Mouse (Mus musculus): ENCODE data around the gene Gm10271.

Gm10271 gene

GRCm38 (mm10) chr10:116993971-116994370 is 21.6 kb upstream of the Gm10271 start:
- TF ChIP-seq GATA4 (IDR thresholded peaks at IDR 0.05; ENCODE audit: insufficient replicate concordance, low read length), result no peak

- no peak for TF ChIP-seq GATA4 (IDR thresholded peaks at IDR 0.05; ENCODE audit: insufficient replicate concordance, low read length)
These were observed 14.1 kb upstream of the Gm10271 start, which contains the start of gene Best3 for GRCm38 (mm10) chr10:116986264-116987082. TSS of gene Best3 (plus strand) at chr10:116986314.

DNA sequence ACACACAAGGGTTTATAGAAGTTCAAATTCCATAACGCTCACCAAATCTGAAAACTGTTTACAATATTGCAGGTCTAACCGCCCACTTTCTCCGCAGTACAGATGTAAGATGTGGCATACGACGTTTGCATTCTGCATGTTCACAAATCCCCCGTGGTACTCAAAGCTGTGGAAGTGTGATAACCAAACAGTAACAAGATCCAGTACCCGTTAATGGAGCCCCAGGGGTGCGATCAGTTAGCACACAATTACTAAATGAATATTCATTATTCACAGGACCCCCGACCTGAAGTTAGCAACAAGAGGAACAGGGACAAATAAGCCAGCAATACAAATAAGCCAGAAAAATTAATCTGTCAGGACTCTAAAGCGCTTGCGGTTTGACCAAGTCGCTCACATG is 12.4 kb upstream of the Gm10271 start:
- TF ChIP-seq GATA4 (IDR thresholded peaks at IDR 0.05; ENCODE audit: insufficient replicate concordance, low read length), result no peak

DNA sequence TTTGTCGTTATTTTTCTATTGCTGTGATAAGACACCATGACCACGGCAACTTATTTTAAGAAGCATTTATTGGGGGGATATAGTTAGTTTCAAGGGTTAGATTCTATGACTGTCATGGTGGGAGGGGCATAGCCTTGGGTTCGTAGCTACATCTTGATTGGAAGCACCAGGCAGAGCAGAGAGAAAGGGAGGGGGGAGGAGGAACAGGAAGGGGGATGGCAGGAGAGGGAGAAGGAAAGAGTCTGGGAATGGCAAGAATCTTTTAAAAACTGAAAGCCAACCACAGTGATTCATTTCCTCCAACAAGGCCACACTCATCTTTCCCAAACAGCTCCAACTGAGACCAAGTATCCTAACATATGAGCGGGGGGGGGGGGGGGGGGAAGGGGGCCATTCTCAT is 10.1 kb upstream of the Gm10271 start:
- no peak for TF ChIP-seq GATA4 (IDR thresholded peaks at IDR 0.05; ENCODE audit: insufficient replicate concordance, low read length)

- no peak for TF ChIP-seq GATA4 (IDR thresholded peaks at IDR 0.05; ENCODE audit: insufficient replicate concordance, low read length)
These were observed 8.5 kb upstream of the Gm10271 start for GRCm38 (mm10) chr10:116980888-116981287.

- TF ChIP-seq GATA4 (IDR thresholded peaks at IDR 0.05; ENCODE audit: insufficient replicate concordance, low read length), result no peak
These were observed 7.9 kb upstream of the Gm10271 start for GRCm38 (mm10) chr10:116980273-116980672.

DNA sequence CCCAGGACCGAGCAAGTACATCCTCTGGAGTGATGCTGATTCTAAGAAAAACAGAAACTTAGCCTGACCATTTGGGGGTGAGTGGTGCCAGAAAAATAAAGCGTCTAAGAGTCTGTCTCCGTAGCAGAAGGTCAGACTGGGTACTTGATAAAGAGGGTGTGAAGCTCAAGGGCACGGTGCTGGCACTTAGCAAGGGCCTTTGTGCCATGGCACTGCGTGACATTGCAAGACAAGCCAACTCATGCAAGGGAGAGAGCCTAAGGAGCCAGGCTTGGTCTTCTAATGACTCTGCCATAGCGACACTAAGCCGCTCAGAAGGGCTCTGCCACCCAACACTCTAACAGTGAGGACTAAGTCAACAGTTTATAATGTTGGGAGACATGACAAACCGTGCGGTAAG is 6.4 kb upstream of the Gm10271 start:
- TF ChIP-seq GATA4 (IDR thresholded peaks at IDR 0.05; ENCODE audit: insufficient replicate concordance, low read length), result no peak

GRCm38 (mm10) chr10:116977858-116978257 is 5.4 kb upstream of the Gm10271 start:
- TF ChIP-seq GATA4 (IDR thresholded peaks at IDR 0.05; ENCODE audit: insufficient replicate concordance, low read length), result no peak

- no peak for TF ChIP-seq GATA4 (IDR thresholded peaks at IDR 0.05; ENCODE audit: insufficient replicate concordance, low read length)
These were observed 5.0 kb upstream of the Gm10271 start for GRCm38 (mm10) chr10:116977455-116977854.

DNA sequence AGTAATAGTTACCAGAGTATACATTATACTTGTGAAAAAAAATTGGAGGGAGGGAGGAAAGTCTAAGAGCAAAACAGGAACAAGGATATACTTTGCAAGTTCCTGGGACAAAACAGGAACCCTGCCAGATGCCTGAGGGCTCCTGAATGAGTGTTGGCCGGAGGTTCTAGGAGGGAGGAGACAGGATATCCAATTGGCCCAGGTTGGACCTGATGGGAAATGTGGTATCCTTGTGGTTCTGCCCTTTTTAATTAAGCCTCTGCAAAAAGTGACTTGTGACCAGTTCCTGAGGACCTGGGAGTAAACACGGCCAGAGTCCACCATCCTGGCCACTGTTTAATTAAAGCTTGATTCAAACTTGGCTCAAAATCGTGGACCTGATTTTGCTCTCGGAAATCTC is 3.7 kb downstream of the Gm10271 start:
- no peak for TF ChIP-seq GATA4 (IDR thresholded peaks at IDR 0.05; ENCODE audit: insufficient replicate concordance, low read length)

DNA sequence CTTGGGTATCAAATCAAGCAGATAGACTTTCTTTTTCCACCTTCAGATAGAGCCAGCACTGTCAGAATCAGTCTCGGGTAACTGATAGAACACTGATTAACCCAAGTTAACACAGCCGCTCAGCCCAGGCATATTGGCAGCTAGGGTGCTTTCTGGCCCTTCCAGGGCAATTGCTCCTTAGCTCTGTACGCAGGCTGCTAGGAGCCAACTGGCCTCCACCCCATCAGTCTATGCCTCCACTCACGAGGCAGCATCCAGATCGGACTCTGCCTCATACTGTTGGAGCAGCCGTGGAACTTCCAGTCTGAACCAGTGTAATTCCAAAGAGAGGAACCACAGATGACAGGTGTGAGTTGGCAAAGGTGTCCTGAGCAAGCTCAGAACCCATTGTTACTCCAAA is 6.3 kb downstream of the Gm10271 start:
- TF ChIP-seq GATA4 (IDR thresholded peaks at IDR 0.05; ENCODE audit: insufficient replicate concordance, low read length), result no peak

GRCm38 (mm10) chr10:116965297-116965696 is 7.1 kb downstream of the Gm10271 start:
- TF ChIP-seq GATA4 (IDR thresholded peaks at IDR 0.05; ENCODE audit: insufficient replicate concordance, low read length), result no peak

DNA sequence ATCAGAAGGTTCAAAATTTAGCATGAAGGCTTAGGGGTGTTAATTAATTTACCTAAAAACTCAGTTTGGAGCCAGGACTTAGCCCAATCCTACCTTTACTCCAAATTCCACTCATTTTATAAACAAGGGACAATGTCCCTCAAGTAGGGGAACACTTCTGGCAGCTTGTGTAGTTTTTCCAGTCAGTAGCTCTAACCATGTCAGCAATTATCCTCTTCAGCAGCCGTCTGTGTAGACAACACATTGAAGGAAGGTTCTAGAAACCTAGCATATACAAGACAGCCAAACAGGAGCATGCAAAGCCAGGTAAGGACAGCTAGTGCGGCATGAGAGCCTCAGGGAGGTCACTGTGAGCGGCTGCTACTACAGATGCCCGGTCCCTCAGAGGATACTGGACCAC is 7.8 kb downstream of the Gm10271 start:
- no peak for TF ChIP-seq GATA4 (IDR thresholded peaks at IDR 0.05; ENCODE audit: insufficient replicate concordance, low read length)

- TF ChIP-seq GATA4 (IDR thresholded peaks at IDR 0.05; ENCODE audit: insufficient replicate concordance, low read length), result no peak
These were observed 8.3 kb downstream of the Gm10271 start for GRCm38 (mm10) chr10:116964084-116964483.

GRCm38 (mm10) chr10:116962803-116963202 is 9.6 kb downstream of the Gm10271 start:
- no peak for TF ChIP-seq GATA4 (IDR thresholded peaks at IDR 0.05; ENCODE audit: insufficient replicate concordance, low read length)

GRCm38 (mm10) chr10:116962152-116962551 is 10.3 kb downstream of the Gm10271 start:
- no peak for TF ChIP-seq GATA4 (IDR thresholded peaks at IDR 0.05; ENCODE audit: insufficient replicate concordance, low read length)

All from liver, adult (tissue).